Mouse (Mus musculus): ENCODE measurements at regions not wholly inside any gene's neighbourhood (a gene's known extent, or its start where the extent isn't known, plus 50 kb on each side); places are given as distances from the start of the nearest gene placed in this dataset.

- intact Hi-C loops (cut with DNase I) = no loop called here
- DNase-seq (ENCODE audit: low spot score in 2 of 2) = no peak
Measured at GRCm38 (mm10) chr4:124048348-124048831, 130.6 kb upstream of the 4930535I16Rik start.

- intact Hi-C loops (cut with DNase I) = no loop called here
- no peak for DNase-seq (ENCODE audit: low spot score in 2 of 2)
Measured at GRCm38 (mm10) chr4:124047898-124048297, 130.1 kb upstream of the 4930535I16Rik start.

- DNase-seq (ENCODE audit: low spot score in 2 of 2) = no peak
Measured at GRCm38 (mm10) chr4:124036483-124036882, 118.7 kb upstream of the 4930535I16Rik start.

GRCm38 (mm10) chr4:124035657-124036061 lies 117.8 kb upstream of the 4930535I16Rik start:
- no peak for DNase-seq (ENCODE audit: low spot score in 2 of 2)
- intact Hi-C loops (cut with DNase I) = no loop called here

More at GRCm38 (mm10) chr4:124036483-124036882, 118.7 kb upstream of the 4930535I16Rik start:
- intact Hi-C loops (cut with DNase I) = no loop called here

- intact Hi-C loops (cut with DNase I) = no loop called here
- no peak for DNase-seq (ENCODE audit: low spot score in 2 of 2)
Measured at GRCm38 (mm10) chr4:124035192-124035591, 117.4 kb upstream of the 4930535I16Rik start.

GRCm38 (mm10) chr4:124028061-124028460 lies 110.2 kb upstream of the 4930535I16Rik start:
- intact Hi-C loops (cut with DNase I) = no loop called here
- DNase-seq (ENCODE audit: low spot score in 2 of 2) = no peak

- intact Hi-C loops (cut with DNase I) = no loop called here
- no peak for DNase-seq (ENCODE audit: low spot score in 2 of 2)
Measured at GRCm38 (mm10) chr4:124016401-124016800, 98.6 kb upstream of the 4930535I16Rik start.

GRCm38 (mm10) chr4:124015323-124015722 lies 97.5 kb upstream of the 4930535I16Rik start:
- no peak for DNase-seq (ENCODE audit: low spot score in 2 of 2)
- intact Hi-C loops (cut with DNase I) = no loop called here

- no peak for DNase-seq (ENCODE audit: low spot score in 2 of 2)
Measured at GRCm38 (mm10) chr4:124012406-124012805, 94.6 kb upstream of the 4930535I16Rik start.

GRCm38 (mm10) chr4:124008725-124009124 lies 90.9 kb upstream of the 4930535I16Rik start:
- intact Hi-C loops (cut with DNase I) = no loop called here
- no peak for DNase-seq (ENCODE audit: low spot score in 2 of 2)

More at GRCm38 (mm10) chr4:124012406-124012805, 94.6 kb upstream of the 4930535I16Rik start:
- intact Hi-C loops (cut with DNase I) = no loop called here

GRCm38 (mm10) chr4:124005626-124006315 lies 87.9 kb upstream of the 4930535I16Rik start:
- intact Hi-C loops (cut with DNase I) = no loop called here
- DNase-seq (ENCODE audit: low spot score in 2 of 2) = no peak

- intact Hi-C loops (cut with DNase I) = no loop called here
- DNase-seq (ENCODE audit: low spot score in 2 of 2) = no peak
Measured at GRCm38 (mm10) chr4:124002760-124003159, 84.9 kb upstream of the 4930535I16Rik start.

- intact Hi-C loops (cut with DNase I) = no loop called here
- DNase-seq (ENCODE audit: low spot score in 2 of 2) = no peak
Measured at GRCm38 (mm10) chr4:124002105-124002504, 84.3 kb upstream of the 4930535I16Rik start.

- intact Hi-C loops (cut with DNase I) = no loop called here
- DNase-seq (ENCODE audit: low spot score in 2 of 2) = no peak
Measured at GRCm38 (mm10) chr4:123995815-123996214, 78.0 kb upstream of the 4930535I16Rik start.

- DNase-seq (ENCODE audit: low spot score in 2 of 2) = no peak
- intact Hi-C loops (cut with DNase I) = no loop called here
Measured at GRCm38 (mm10) chr4:123991223-123991622, 73.4 kb upstream of the 4930535I16Rik start.

- DNase-seq (ENCODE audit: low spot score in 2 of 2) = peak; percentile 16 to 22
- intact Hi-C loops (cut with DNase I) = no loop called here
Measured at GRCm38 (mm10) chr4:123990293-123991185, 72.7 kb upstream of the 4930535I16Rik start.

Measured in left cerebral cortex, postnatal 36 days (tissue).